Mouse (Mus musculus): ENCODE measurements around the gene Foxred2. TPM values are rescaled to one million over a fixed set of nuclear protein-coding genes. Genes with fewer than 3 reads are reported as not detected.
A peak's percentile ranks its signal among the peaks of the same experiment; 100 is the strongest.

Foxred2 gene
- total and polyA plus RNA-seq, 3 experiments: 9.9 to 12.2 TPM; not detected in 1

DNA sequence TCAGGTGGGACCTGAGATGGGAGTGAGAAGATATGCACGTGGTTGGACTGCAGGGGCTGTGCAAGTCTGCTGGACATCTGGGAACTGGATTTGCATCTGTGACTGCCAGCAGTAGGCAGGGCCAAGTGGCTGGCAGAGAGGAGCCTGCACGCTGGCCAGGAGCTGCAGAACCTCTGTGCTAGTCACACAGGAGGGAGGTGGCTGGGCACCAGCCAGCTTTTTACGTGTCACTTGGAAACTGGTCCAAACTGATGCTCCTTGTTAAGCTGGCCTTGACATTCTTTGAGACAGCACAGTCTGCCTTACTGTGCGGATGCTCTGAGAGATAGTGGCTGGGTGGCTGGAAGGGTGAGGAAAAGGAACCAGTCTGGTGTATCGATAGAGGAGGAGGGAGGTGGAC is 32.0 kb upstream of the Foxred2 start:
- Histone ChIP-seq H3K79me2 (ENCODE audit: control insufficient read depth, insufficient read depth, low read length, poor library complexity) (no peaks in the 10 kb centered on the region), H3K36me3 (ENCODE audit: control insufficient read depth in 1 of 2, insufficient read depth in 2 of 2, low read length in 2 of 2) (no peaks in the 10 kb centered on the region), H3K4me3 (ENCODE audit: control insufficient read depth in 1 of 2, insufficient read depth in 1 of 2, low read depth in 2 of 2, low read length in 2 of 2) (no peak overlapping the region), H3K9me3 (replicated peaks; ENCODE audit: insufficient read depth, low read length) (no peaks in the 10 kb centered on the region), H3K4me1 (ENCODE audit: control insufficient read depth in 1 of 2, insufficient read depth in 2 of 2, low read length in 2 of 2) (no peaks in the 10 kb centered on the region), H3K9ac (ENCODE audit: control insufficient read depth, low read depth, low read length, poor library complexity, severe bottlenecking) (no peak overlapping the region), H3K27me3 (ENCODE audit: control insufficient read depth in 1 of 2, insufficient read depth in 2 of 2, low read length in 2 of 2) (peaks cover 0 to 2% of the 10 kb centered on the region in 2 experiments; a peak in 2 of 4 replicates), H3K27ac (ENCODE audit: control insufficient read depth, low read depth, low read length) (no peak overlapping the region)
- TF ChIP-seq CHD1 (IDR thresholded peaks at IDR 0.05; ENCODE audit: low read depth, low read length) (no peak), E2F4 (IDR thresholded peaks at IDR 0.05; ENCODE audit: borderline replicate concordance, low read depth, low read length) (no peak), CHD2 (IDR thresholded peaks at IDR 0.05; ENCODE audit: low read length) (no peak), ZC3H11A (IDR thresholded peaks at IDR 0.05; ENCODE audit: low read depth, low read length) (no peak), ELF1 (IDR thresholded peaks at IDR 0.05; ENCODE audit: low read depth, low read length) (no peak)
- no peak for DNase-seq (ENCODE audit: low read depth, low spot score)

GRCm38 (mm10) chr15:77983391-77983790 is 26.9 kb upstream of the Foxred2 start:
- Histone ChIP-seq H3K36me3 (ENCODE audit: control insufficient read depth in 1 of 2, insufficient read depth in 2 of 2, low read length in 2 of 2) (no peaks in the 10 kb centered on the region), H3K4me3 (ENCODE audit: control insufficient read depth in 1 of 2, insufficient read depth in 1 of 2, low read depth in 2 of 2, low read length in 2 of 2) (no peak overlapping the region), H3K9me3 (replicated peaks; ENCODE audit: insufficient read depth, low read length) (no peaks in the 10 kb centered on the region), H3K79me2 (ENCODE audit: control insufficient read depth, insufficient read depth, low read length, poor library complexity) (no peaks in the 10 kb centered on the region), H3K4me1 (ENCODE audit: control insufficient read depth in 1 of 2, insufficient read depth in 2 of 2, low read length in 2 of 2) (no peaks in the 10 kb centered on the region), H3K9ac (ENCODE audit: control insufficient read depth, low read depth, low read length, poor library complexity, severe bottlenecking) (no peak overlapping the region), H3K27ac (ENCODE audit: control insufficient read depth, low read depth, low read length) (no peak overlapping the region), H3K27me3 (ENCODE audit: control insufficient read depth in 1 of 2, insufficient read depth in 2 of 2, low read length in 2 of 2) (peaks cover 0 to 4% of the 10 kb centered on the region in 2 experiments; a peak in 1 of 4 replicates)
- peak; percentile 41 for DNase-seq (ENCODE audit: low read depth, low spot score)
- no peak for TF ChIP-seq ZNF384 (IDR thresholded peaks at IDR 0.05; ENCODE audit: low read depth, low read length)
- no peak for TF ChIP-seq RCOR1 (IDR thresholded peaks at IDR 0.05; ENCODE audit: low read depth, low read length)
- no peak for TF ChIP-seq NELFE (IDR thresholded peaks at IDR 0.05; ENCODE audit: low read depth, low read length)
- no peak for TF ChIP-seq RAD21 (IDR thresholded peaks at IDR 0.05; ENCODE audit: low read depth, low read length)
- no peak for TF ChIP-seq CTCF (IDR thresholded peaks at IDR 0.05 in 2 of 3, conservative IDR thresholded peaks at IDR 0.05 in 1 of 3; ENCODE audit: control insufficient read depth in 1 of 3, insufficient read depth in 1 of 3, low read depth in 2 of 3, low read length in 3 of 3, poor library complexity in 1 of 3, severe bottlenecking in 1 of 3)
- TF ChIP-seq CHD2 (IDR thresholded peaks at IDR 0.05; ENCODE audit: low read length): no peak
- no peak for TF ChIP-seq CHD1 (IDR thresholded peaks at IDR 0.05; ENCODE audit: low read depth, low read length)
- no peak for TF ChIP-seq E2F4 (IDR thresholded peaks at IDR 0.05; ENCODE audit: borderline replicate concordance, low read depth, low read length)
- TF ChIP-seq NRF1 (IDR thresholded peaks at IDR 0.05; ENCODE audit: insufficient read depth, low read depth, low read length, poor library complexity, severe bottlenecking): no peak
- TF ChIP-seq MAZ (IDR thresholded peaks at IDR 0.05; ENCODE audit: low read depth, low read length): no peak
- no peak for TF ChIP-seq MAX (IDR thresholded peaks at IDR 0.05; ENCODE audit: low read length)
- TF ChIP-seq ETS1 (IDR thresholded peaks at IDR 0.05; ENCODE audit: low read depth, low read length): no peak
